Mouse (Mus musculus): ENCODE results near the gene Lpp. TPM values are rescaled to one million over a fixed set of nuclear protein-coding genes. Genes with fewer than 3 reads are reported as not detected.

The Lpp gene
- polyA plus RNA-seq, 1 experiment from 2014 or later = 10.7 TPM

DNA sequence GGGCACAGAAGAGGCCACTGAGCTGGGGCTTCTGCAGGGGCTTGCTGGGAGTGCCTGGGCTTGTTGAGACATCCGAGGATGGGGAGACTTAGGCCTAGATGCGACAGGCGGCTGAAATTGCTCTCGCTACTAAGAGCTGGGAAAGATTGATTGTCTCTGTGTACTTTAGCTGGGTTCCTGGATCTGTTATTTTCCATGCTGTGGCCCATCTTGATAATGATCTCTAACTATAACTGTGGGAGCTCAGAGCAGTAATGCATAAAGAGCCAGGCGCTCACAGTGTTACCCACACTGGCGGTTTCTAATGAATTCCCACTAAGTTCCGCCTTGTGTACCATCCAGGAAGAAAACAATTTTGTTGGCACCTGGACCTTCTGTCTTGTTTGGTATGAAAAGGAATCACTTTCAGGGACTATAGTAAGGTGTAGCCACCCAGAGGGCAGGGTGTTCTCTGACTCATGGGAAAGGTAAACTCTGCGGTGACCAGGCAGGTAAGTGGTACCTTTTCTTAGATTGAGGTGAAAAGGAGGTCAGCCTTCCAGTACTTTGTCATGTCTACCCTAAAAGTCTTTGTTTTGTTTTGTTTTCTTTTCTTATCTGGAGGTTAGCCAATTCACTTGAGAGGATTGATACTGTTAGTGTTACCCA, 10.6 kb downstream of the Lpp start:
- Histone ChIP-seq H3K4me2 (replicated peaks) (no peak overlapping the region), H3K27me3 (no peaks in the 10 kb centered on the region), H3K4me1 (no peaks in the 10 kb centered on the region), H3K9me3 (no peaks in the 10 kb centered on the region), H3K36me3 (no peaks in the 10 kb centered on the region), H3K27ac (replicated peaks) (no peak overlapping the region), H3K9ac (replicated peaks) (no peak overlapping the region), H3K4me3 (no peak overlapping the region)
- ATAC-seq (replicated peaks) = no peak
- 94% methylated on average over 8 of the region's 8 CpGs for WGBS

DNA sequence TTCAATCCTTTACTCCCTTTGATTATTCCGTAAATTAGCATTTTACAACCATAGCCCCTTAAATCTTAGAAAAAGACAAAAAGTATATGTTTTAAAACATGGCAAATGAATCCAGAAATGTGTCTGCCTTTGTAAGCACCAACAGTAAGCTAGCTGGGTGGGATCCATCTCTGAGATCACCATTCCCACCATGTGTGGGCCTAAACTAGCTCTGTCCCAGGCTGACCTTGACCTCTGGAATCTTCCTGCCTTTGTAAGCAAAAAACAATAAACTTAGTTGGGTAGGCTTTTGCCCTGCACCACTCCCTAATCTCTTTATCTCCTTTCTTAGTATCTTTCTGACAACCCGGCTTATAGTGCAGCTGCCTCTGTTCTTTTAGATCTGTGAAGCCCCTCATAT, 13.2 kb downstream of the Lpp start:
- Histone ChIP-seq H3K4me1 (no peaks in the 10 kb centered on the region), H3K27me3 (no peaks in the 10 kb centered on the region), H3K4me3 (no peak overlapping the region), H3K36me3 (no peaks in the 10 kb centered on the region), H3K4me2 (replicated peaks) (no peak overlapping the region), H3K27ac (replicated peaks) (no peak overlapping the region), H3K9me3 (no peaks in the 10 kb centered on the region), H3K9ac (replicated peaks) (no peak overlapping the region)
- WGBS = 93% methylated on average over 2 of the region's 2 CpGs
- ATAC-seq (replicated peaks) = no peak

DNA sequence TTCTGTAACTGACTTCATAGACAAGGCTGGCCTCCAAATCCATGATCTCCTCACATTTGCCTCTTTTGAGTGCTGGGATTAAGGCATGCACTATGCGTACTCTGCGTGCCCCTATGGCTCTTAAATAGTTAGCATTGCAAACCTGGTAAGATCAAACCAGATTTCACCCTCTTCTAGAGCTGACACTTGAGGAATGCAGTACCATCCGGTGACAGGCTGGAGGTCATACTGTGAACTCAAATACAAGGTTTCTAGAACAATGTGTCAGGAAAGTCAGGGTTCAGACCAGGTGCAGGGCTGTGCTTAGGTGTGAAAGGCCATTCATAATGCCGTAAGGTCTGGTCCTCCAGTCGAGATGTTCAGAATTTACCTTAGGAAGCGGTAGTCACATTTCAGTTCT, 18.0 kb downstream of the Lpp start:
- Histone ChIP-seq H3K27ac (replicated peaks) (no peak overlapping the region), H3K9me3 (no peaks in the 10 kb centered on the region), H3K4me1 (no peaks in the 10 kb centered on the region), H3K27me3 (no peaks in the 10 kb centered on the region), H3K4me3 (no peak overlapping the region), H3K4me2 (replicated peaks) (no peak overlapping the region), H3K36me3 (no peaks in the 10 kb centered on the region), H3K9ac (replicated peaks) (no peak overlapping the region)
- 93% methylated on average over 6 of the region's 6 CpGs for WGBS
- ATAC-seq (replicated peaks) = no peak

DNA sequence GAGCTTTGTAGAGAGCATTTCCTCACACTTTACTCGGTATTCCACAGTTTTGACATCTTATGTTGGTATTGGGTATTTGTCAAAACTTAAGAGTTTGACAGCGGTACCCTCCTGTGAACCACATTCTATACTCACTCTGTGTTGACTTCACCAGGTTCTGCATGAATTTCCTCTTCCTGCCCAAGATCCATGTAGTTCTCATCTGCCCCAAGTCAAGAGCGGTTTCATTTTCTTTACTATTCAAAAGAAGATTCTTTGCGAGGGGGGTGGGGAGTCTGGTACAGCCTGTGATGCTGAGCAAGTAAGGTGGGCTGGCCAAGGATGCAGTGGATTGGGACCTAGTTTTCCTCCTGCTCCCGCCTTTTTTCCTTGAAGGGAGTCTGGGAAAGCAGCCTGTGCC, 18.9 kb downstream of the Lpp start:
- 85% methylated on average over 5 of the region's 5 CpGs for WGBS
- no peak for ATAC-seq (replicated peaks)
- Histone ChIP-seq H3K9me3 (no peaks in the 10 kb centered on the region), H3K4me2 (replicated peaks) (no peak overlapping the region), H3K4me3 (no peak overlapping the region), H3K4me1 (no peaks in the 10 kb centered on the region), H3K27me3 (no peaks in the 10 kb centered on the region), H3K27ac (replicated peaks) (no peak overlapping the region), H3K36me3 (no peaks in the 10 kb centered on the region), H3K9ac (replicated peaks) (no peak overlapping the region)

DNA sequence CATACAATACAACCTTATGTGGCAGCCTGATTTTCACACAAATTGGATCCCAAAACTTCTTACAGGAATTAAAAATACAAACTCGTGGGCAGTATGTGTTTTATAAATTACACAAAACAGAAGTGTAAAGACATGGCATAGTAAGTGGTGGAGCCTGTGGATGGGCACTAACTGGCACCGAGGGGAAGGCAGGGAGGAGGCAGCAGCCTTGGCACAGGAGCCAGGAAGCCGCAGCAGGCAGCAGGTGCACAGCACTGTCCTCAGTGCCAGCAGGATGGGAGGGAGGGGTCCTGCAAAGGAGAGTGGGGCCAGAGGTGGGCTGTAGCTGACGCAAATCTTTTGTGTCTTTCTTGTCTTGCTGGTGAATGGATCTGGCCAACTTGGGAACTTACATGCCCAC, 19.8 kb downstream of the Lpp start:
- H3K9me3 ChIP-seq = no peaks in the 10 kb centered on the region
- ATAC-seq (replicated peaks) = no peak
- WGBS = 67% methylated on average over 4 of the region's 4 CpGs

DNA sequence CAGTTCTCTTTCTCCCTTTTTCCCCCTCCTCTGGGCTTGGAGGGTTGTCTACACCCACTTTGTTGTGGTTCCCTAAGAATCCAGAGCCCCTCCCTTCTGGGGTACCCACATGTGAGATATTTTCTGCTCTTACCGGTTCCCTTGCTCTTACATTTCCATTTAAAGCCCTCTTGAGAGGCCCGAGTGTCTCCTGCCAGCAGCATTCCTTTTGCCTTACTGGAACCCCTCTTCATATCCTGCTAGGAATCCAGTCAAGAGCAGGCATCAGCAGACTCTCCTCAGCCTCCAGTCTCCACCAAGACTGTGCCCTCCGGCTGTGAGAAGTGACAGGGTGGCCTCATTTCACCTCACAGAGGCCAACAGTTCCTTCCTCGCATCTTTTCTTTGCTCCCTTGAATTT, 24.7 kb downstream of the Lpp start:
- Histone ChIP-seq H3K4me2 (replicated peaks) (no peak overlapping the region), H3K4me1 (peaks cover 10% of the 10 kb centered on the region), H3K9me3 (no peaks in the 10 kb centered on the region), H3K27me3 (no peaks in the 10 kb centered on the region), H3K9ac (replicated peaks) (no peak overlapping the region), H3K36me3 (no peaks in the 10 kb centered on the region), H3K4me3 (no peak overlapping the region), H3K27ac (replicated peaks) (no peak overlapping the region)
- ATAC-seq (replicated peaks) = no peak
- WGBS = 74% methylated on average over 4 of the region's 4 CpGs

More for the DNA sequence above, 19.8 kb downstream of the Lpp start:
- no peaks in the 10 kb centered on the region for H3K36me3 ChIP-seq
- no peak overlapping the region for H3K27ac ChIP-seq (replicated peaks)
- H3K27me3 ChIP-seq = no peaks in the 10 kb centered on the region
- H3K4me3 ChIP-seq = no peak overlapping the region
- no peaks in the 10 kb centered on the region for H3K4me1 ChIP-seq
- no peak overlapping the region for H3K9ac ChIP-seq (replicated peaks)
- H3K4me2 ChIP-seq (replicated peaks) = no peak overlapping the region

DNA sequence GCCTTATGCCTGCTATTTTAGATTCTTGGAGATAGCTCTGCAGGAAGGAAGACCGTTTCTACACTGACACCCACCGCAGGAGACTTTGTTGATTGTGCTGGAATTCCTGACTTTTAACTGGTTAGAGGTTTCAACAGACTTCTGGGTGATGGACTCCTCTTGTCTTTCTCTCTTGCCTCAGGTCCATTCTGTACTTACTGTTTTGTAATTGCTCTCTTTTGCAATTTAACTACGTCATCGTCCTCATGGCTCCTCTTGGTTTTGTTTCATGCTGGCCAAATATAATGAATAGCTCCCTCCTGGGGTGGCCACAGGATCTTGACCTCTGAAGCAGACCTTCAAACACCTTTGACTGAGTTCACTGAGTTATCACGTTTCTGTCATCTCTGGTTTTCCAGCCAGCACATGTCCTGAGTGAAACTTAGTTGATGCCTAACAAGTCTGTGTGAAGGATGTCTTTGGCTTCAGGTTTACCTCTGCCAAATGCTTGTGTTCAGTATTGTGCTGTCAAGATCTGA, 27.4 kb downstream of the Lpp start:
- 75% methylated on average over 5 of the region's 5 CpGs for WGBS
- Histone ChIP-seq H3K4me3 (no peak overlapping the region), H3K4me2 (replicated peaks) (no peak overlapping the region), H3K4me1 (peaks cover 10% of the 10 kb centered on the region), H3K27ac (replicated peaks) (no peak overlapping the region), H3K27me3 (no peaks in the 10 kb centered on the region), H3K9me3 (no peaks in the 10 kb centered on the region), H3K9ac (replicated peaks) (no peak overlapping the region), H3K36me3 (no peaks in the 10 kb centered on the region)
- ATAC-seq (replicated peaks) = no peak

DNA sequence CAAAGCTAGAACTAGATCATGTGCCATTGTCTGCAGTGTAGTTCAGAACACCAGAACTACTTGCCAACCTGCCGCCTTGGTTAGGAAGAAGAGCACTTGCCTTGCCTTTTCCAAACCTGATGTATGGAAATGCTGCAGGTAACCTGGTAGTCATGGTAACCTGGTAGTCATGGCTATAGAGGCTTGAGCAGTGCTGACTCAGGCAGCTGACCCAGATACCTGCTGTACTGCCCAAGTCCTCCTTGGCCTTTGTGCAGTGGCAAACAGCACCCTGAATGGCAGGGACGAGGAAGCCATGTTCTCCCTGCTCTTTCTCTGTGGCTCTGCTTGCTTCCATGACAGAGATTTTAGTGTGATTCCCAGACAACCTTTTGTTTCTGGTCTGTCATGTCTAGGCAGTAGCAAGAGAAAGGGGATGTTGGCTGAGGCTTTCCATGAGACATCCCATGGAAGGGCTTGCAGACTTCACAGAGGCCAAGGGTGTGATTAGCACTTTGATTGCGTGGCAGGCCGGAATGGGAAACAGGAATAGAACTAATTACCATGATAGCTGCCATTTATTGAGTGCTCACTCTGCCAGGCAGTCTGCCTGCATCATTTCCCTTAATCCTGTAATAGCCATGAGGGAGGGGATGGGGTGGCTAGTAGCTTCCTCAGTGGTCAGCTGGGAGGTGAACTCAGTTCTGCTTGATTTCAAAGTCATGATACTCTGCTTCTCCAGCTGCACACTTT, 28.5 kb downstream of the Lpp start:
- no peak overlapping the region for H3K27ac ChIP-seq (replicated peaks)
- no peaks in the 10 kb centered on the region for H3K36me3 ChIP-seq
- no peak overlapping the region for H3K4me2 ChIP-seq (replicated peaks)
- 52% methylated on average over 4 of the region's 4 CpGs for WGBS
- H3K4me3 ChIP-seq = no peak overlapping the region
- peak; percentile 45; the same call in 1 of the 2 replicates for ATAC-seq (replicated peaks)
- H3K4me1 ChIP-seq = peaks cover 10% of the 10 kb centered on the region
- no peak overlapping the region for H3K9ac ChIP-seq (replicated peaks)
- no peaks in the 10 kb centered on the region for H3K9me3 ChIP-seq
- no peaks in the 10 kb centered on the region for H3K27me3 ChIP-seq

DNA sequence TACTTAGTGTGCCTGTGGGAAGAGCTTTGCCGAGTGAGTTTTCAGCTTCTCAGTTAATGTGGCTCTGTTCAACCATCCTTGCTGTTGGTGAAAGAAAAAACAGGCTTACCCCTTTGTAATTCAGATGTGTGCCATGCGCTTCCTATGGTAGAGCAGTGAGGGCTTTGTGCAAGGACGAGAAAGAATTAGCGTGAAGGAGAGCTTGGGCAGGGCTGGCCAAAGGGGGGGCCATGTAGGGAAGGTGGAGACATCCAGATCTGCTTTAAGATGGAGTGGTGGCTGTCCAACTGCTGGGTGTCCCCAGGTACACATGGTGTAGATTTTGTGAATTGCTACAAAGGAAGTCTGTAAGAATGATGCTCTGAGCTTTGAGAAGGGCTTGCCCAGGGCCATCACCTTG, 29.9 kb downstream of the Lpp start:
- 0 out of 2 replicates have a peak, but pooled peaks have one; percentile 53 for ATAC-seq (replicated peaks)
- Histone ChIP-seq H3K27ac (replicated peaks) (no peak overlapping the region), H3K9ac (replicated peaks) (no peak overlapping the region), H3K27me3 (no peaks in the 10 kb centered on the region), H3K4me2 (replicated peaks) (no peak overlapping the region), H3K4me1 (peaks cover 10% of the 10 kb centered on the region), H3K4me3 (no peak overlapping the region), H3K36me3 (no peaks in the 10 kb centered on the region), H3K9me3 (no peaks in the 10 kb centered on the region)
- WGBS = 35% methylated on average over 4 of the region's 4 CpGs

DNA sequence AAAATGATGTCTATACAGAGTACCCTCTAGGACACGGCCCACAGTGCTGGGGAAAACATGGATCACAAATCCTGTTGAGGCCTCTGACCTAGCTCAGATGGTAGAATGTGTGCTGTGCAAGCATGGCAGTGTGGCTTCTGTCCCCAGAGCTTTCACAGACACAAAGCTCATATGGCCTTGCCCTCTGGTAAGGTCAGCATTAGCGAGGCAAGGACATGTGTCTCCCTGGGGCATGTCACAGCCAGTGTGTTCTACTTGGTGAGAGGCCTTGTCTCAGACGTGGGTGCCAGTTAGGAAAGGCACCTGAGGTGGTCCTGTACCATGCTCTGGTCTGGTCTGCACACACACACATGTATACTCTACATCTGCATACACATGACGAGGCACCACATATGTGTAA, 30.4 kb downstream of the Lpp start:
- Histone ChIP-seq H3K27ac (replicated peaks) (no peak overlapping the region), H3K4me3 (no peak overlapping the region), H3K9me3 (no peaks in the 10 kb centered on the region), H3K36me3 (no peaks in the 10 kb centered on the region), H3K4me2 (replicated peaks) (no peak overlapping the region), H3K9ac (replicated peaks) (no peak overlapping the region), H3K4me1 (peaks cover 10% of the 10 kb centered on the region), H3K27me3 (no peaks in the 10 kb centered on the region)
- 0 out of 2 replicates have a peak, but pooled peaks have one; percentile 32 for ATAC-seq (replicated peaks)
- 74% methylated on average over 4 of the region's 4 CpGs for WGBS

DNA sequence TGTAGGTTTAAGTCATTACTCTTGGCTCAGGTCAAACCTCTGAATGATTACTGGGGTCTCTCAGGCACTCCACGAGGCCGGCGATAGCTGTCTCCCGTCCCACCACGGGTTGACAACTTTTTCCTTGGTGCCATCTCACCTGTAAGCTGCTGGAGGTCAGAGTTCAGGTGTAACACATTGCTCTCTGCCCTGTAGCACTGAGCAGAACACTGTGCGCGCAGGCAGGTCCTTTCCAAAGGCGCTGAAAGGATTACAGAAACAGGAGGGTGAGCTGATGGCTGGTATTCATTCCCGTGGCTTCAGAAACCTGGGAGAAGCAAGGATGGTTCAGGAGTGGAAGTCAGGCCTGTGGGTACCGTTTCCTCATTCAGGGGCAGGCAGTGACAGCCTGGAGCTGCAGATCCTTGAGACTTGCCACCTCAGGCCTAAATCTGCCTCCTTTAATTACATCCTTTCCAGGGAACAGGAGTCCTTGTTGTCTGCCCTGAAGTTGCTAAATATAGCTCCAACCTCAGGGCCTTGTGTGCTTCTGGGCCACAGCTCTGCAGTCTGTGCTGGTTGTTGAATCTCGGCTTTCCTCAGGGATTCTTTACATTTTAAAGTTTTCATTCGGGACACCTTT, 31.2 kb downstream of the Lpp start:
- Histone ChIP-seq H3K36me3 (no peaks in the 10 kb centered on the region), H3K4me3 (no peak overlapping the region), H3K4me1 (peaks cover 10% of the 10 kb centered on the region), H3K27me3 (no peaks in the 10 kb centered on the region), H3K9me3 (no peaks in the 10 kb centered on the region), H3K27ac (replicated peaks) (no peak overlapping the region), H3K9ac (replicated peaks) (no peak overlapping the region), H3K4me2 (replicated peaks) (no peak overlapping the region)
- WGBS = 82% methylated on average over 12 of the region's 12 CpGs
- no peak for ATAC-seq (replicated peaks)

DNA sequence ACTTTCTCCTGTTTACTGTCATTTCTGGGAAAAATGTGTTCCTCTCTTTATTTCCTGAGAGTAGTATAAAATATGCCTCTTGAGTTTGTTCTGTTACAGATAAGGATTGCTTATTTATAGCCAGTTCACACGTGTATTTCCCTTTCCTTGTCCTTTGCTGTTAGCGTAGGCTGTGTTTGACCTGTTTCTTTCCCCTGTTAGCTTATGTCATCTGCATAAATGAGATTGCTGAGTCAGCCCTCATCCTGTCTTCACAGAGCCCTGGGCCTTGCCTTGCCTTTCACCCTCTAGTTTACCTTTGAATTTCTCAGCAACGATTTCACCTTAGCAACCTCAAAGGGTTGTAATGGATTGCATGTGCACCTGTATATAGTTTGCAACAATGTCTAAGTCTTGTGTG, 32.5 kb downstream of the Lpp start:
- H3K27me3 ChIP-seq = no peaks in the 10 kb centered on the region
- peaks cover 10% of the 10 kb centered on the region for H3K4me1 ChIP-seq
- no peak for ATAC-seq (replicated peaks)
- H3K4me3 ChIP-seq = no peak overlapping the region
- H3K9ac ChIP-seq (replicated peaks) = no peak overlapping the region
- 81% methylated on average over 3 of the region's 3 CpGs for WGBS
- H3K27ac ChIP-seq (replicated peaks) = no peak overlapping the region
- no peak overlapping the region for H3K4me2 ChIP-seq (replicated peaks)
- H3K36me3 ChIP-seq = no peaks in the 10 kb centered on the region
- no peaks in the 10 kb centered on the region for H3K9me3 ChIP-seq
